Mouse (Mus musculus): Measurements from ENCODE around the gene Prpf8.
"Not testable (repeated sequence)": the region's sequence is repeated elsewhere in the genome, so short reads cannot be mapped to it uniquely, and the experiment has no call there.

Prpf8 gene

GRCm38 (mm10) chr11:75486601-75487285 is at the start of gene Prpf8:
Prpf8 (plus strand) TSS chr11:75486816.
- no peak for DNase-seq (ENCODE audit: extremely low read depth, low read depth, low spot score)

GRCm38 (mm10) chr11:75438194-75438593 is 48.4 kb upstream of the Prpf8 start:
- DNase-seq (ENCODE audit: extremely low read depth, low read depth, low spot score) = no peak

GRCm38 (mm10) chr11:75438804-75439203 is 47.8 kb upstream of the Prpf8 start:
- DNase-seq (ENCODE audit: extremely low read depth, low read depth, low spot score) = no peak

GRCm38 (mm10) chr11:75439363-75439762 is 47.3 kb upstream of the Prpf8 start, which contains the start of gene Serpinf2:
Serpinf2 (minus strand) TSS chr11:75439591.
- DNase-seq (ENCODE audit: extremely low read depth, low read depth, low spot score) = no peak

- DNase-seq (ENCODE audit: extremely low read depth, low read depth, low spot score) = no peak
Measured at GRCm38 (mm10) chr11:75439951-75440350, 46.7 kb upstream of the Prpf8 start.

GRCm38 (mm10) chr11:75441034-75441433 is 45.6 kb upstream of the Prpf8 start:
- DNase-seq (ENCODE audit: extremely low read depth, low read depth, low spot score) = no peak

GRCm38 (mm10) chr11:75441601-75442000 is 45.0 kb upstream of the Prpf8 start:
- DNase-seq (ENCODE audit: extremely low read depth, low read depth, low spot score) = no peak

GRCm38 (mm10) chr11:75443711-75444110 is 42.9 kb upstream of the Prpf8 start:
- DNase-seq (ENCODE audit: extremely low read depth, low read depth, low spot score) = no peak

GRCm38 (mm10) chr11:75448575-75448974 is 38.0 kb upstream of the Prpf8 start:
- no peak for DNase-seq (ENCODE audit: extremely low read depth, low read depth, low spot score)

- DNase-seq (ENCODE audit: extremely low read depth, low read depth, low spot score) = no peak
Measured at GRCm38 (mm10) chr11:75449695-75450094, 36.9 kb upstream of the Prpf8 start.

- no peak for DNase-seq (ENCODE audit: extremely low read depth, low read depth, low spot score)
Measured at GRCm38 (mm10) chr11:75450304-75450908, 36.2 kb upstream of the Prpf8 start.

- DNase-seq (ENCODE audit: extremely low read depth, low read depth, low spot score) = no peak
Measured at GRCm38 (mm10) chr11:75450936-75451335, 35.7 kb upstream of the Prpf8 start.

GRCm38 (mm10) chr11:75452081-75452480 is 34.5 kb upstream of the Prpf8 start:
- no peak for DNase-seq (ENCODE audit: extremely low read depth, low read depth, low spot score)

GRCm38 (mm10) chr11:75452812-75453557 is 33.6 kb upstream of the Prpf8 start:
- DNase-seq (ENCODE audit: extremely low read depth, low read depth, low spot score) = no peak

- DNase-seq (ENCODE audit: extremely low read depth, low read depth, low spot score) = no peak
Measured at GRCm38 (mm10) chr11:75453991-75454930, 32.4 kb upstream of the Prpf8 start, which contains the start of gene Wdr81. Wdr81 (minus strand) TSS chr11:75454717.

GRCm38 (mm10) chr11:75455041-75455736 is 31.4 kb upstream of the Prpf8 start:
- DNase-seq (ENCODE audit: extremely low read depth, low read depth, low spot score) = no peak

- DNase-seq (ENCODE audit: extremely low read depth, low read depth, low spot score) = not testable (repeated sequence)
Measured at GRCm38 (mm10) chr11:75455971-75456370, 30.6 kb upstream of the Prpf8 start.

GRCm38 (mm10) chr11:75456440-75456871 is 30.2 kb upstream of the Prpf8 start:
- no peak for DNase-seq (ENCODE audit: extremely low read depth, low read depth, low spot score)

GRCm38 (mm10) chr11:75458169-75458568 is 28.4 kb upstream of the Prpf8 start:
- no peak for DNase-seq (ENCODE audit: extremely low read depth, low read depth, low spot score)

- DNase-seq (ENCODE audit: extremely low read depth, low read depth, low spot score) = no peak
Measured at GRCm38 (mm10) chr11:75458628-75459041, 28.0 kb upstream of the Prpf8 start.
